In genomic region chr7:79729743-79730370, GRCm38 (mm10) we compare ENCODE assay signal across 8 mouse cellular contexts. TPM values are rescaled to one million over a fixed set of nuclear protein-coding genes. Genes with fewer than 3 reads are reported as not detected.
DNase-seq lines count a peak whose midpoint lies in the region; ATAC-seq and TF ChIP-seq lines count a peak whose summit lies in the region.
"Had no signal": no experiment of that assay in that cellular context is flagged by ENCODE, and none has a peak within 500 bp of the region (broad histone marks: within the 10 kb centered on the region; RNA-seq: fewer than 3 reads in every experiment).

No protein-coding gene starts in this region.

- no peak for DNase-seq in kidney, postnatal 0 days (ENCODE audit: low spot score)
- DNase-seq in kidney, postnatal 14 days, result no peak
- DNase-seq in B cell, adult 2 months, result peak; percentile 17 to 35
- DNase-seq in G1E (ENCODE audit: low spot score), result no peak
- peak; percentile 53 for DNase-seq in induced T-regulatory cell, adult 2 months (ENCODE audit: low read depth)
- no peak for DNase-seq in layer of hippocampus, postnatal 25 days (ENCODE audit: extremely low spot score in 1 of 2, low spot score in 1 of 2)
- DNase-seq in heart, adult 8-10 months (ENCODE audit: low spot score), result no peak

- no peak overlapping the region for H3K4me2 ChIP-seq in kidney, postnatal 0 days (ENCODE audit: low read length)

- 61% methylated on average over 11 of the region's 11 CpGs for WGBS in kidney, postnatal 0 days

- H3K9me3 ChIP-seq in kidney, postnatal 0 days (replicated peaks; ENCODE audit: low read length), result no peaks in the 10 kb centered on the region
- H3K9me3 ChIP-seq in G1E (replicated peaks), result no peaks in the 10 kb centered on the region

- no peaks in the 10 kb centered on the region for H3K27me3 ChIP-seq in kidney, postnatal 0 days (ENCODE audit: insufficient read depth, low read length)
- H3K27me3 ChIP-seq in G1E (ENCODE audit: insufficient read depth, low read length), result peaks cover 38% of the 10 kb centered on the region

- H3K27ac ChIP-seq in kidney, postnatal 0 days, result no peak overlapping the region

- no peaks in the 10 kb centered on the region for H3K4me1 ChIP-seq in kidney, postnatal 0 days (replicated peaks; ENCODE audit: insufficient read depth, low read length)
- peaks cover 14% of the 10 kb centered on the region for H3K4me1 ChIP-seq in G1E (ENCODE audit: insufficient read depth, low read depth, low read length)

- H3K4me3 ChIP-seq in kidney, postnatal 0 days (replicated peaks; ENCODE audit: low read depth, low read length), result no peak overlapping the region
- no peak overlapping the region for H3K4me3 ChIP-seq in G1E (ENCODE audit: low read depth, low read length)

- ATAC-seq in kidney, postnatal 0 days (replicated peaks; ENCODE audit: low FRiP score, low read depth), result no peak
- no peak for ATAC-seq in G1E (ENCODE audit: extremely low read depth, insufficient number of reproducible peaks, low FRiP score, poor library complexity, severe bottlenecking)

- H3K9ac ChIP-seq in kidney, postnatal 0 days (ENCODE audit: low read depth, low read length), result no peak overlapping the region

- peak; percentile 39; the same call in 1 of the 2 replicates for TF ChIP-seq CTCF in kidney, postnatal 0 days (IDR thresholded peaks at IDR 0.05; ENCODE audit: low read depth)
- TF ChIP-seq CTCF in G1E (IDR thresholded peaks at IDR 0.05; ENCODE audit: low read depth, low read length), result peak; percentile 15; the same call in 1 of the 2 replicates

- no peaks in the 10 kb centered on the region for H3K36me3 ChIP-seq in kidney, postnatal 0 days (ENCODE audit: insufficient read depth, low read length)
- peaks cover 4% of the 10 kb centered on the region for H3K36me3 ChIP-seq in G1E (replicated peaks)

RNA-seq across cellular contexts. Expression of gene Plin1, which starts 2.8 kb away (rescaled TPM):
- polyA plus RNA-seq in kidney, postnatal 0 days (2015; fragmentation: Nextera tagmentation; extraction: Ambion mirVana), result 0.19 and 0.61 TPM in 2 replicates
- total RNA-seq in G1E (2014; fragmentation: Nextera tagmentation) (not detected in 2 replicates), G1E (2017) (0.16 TPM in 1 of 2 replicates, not detected in the other)
- not detected in 2 replicates for polyA plus RNA-seq in G1E (2012)
- under 1 TPM; 0.28 to 0.49 TPM for total RNA-seq in layer of hippocampus, postnatal 25 days (2021)
- 1 to 10 TPM; 4.4 to 5.6 (median 5.0) TPM for total RNA-seq in heart, adult 8-10 months (2022)
- total RNA-seq: neutrophil, adult 5-6 weeks had no signal

RNA-seq across cellular contexts. Expression of gene Pex11a, which starts 13.1 kb away (rescaled TPM):
- 21.2 and 22.0 TPM in 2 replicates for polyA plus RNA-seq in kidney, postnatal 0 days (2015; fragmentation: Nextera tagmentation; extraction: Ambion mirVana)
- total RNA-seq in G1E (2014; fragmentation: Nextera tagmentation) (6.5 and 7.5 TPM in 2 replicates), G1E (2017) (2.7 and 2.8 TPM in 2 replicates)
- 2.9 TPM in 2 replicates for polyA plus RNA-seq in G1E (2012)
- 10 to 100 TPM; 11.5 to 13.5 TPM for total RNA-seq in layer of hippocampus, postnatal 25 days (2021)
- total RNA-seq in heart, adult 8-10 months (2022), result 10 to 100 TPM; 15.7 to 29.2 (median 22.4) TPM
- total RNA-seq: neutrophil, adult 5-6 weeks had no signal

RNA-seq across cellular contexts. Expression of gene Wdr93, which starts 13.1 kb away (rescaled TPM):
- polyA plus RNA-seq in kidney, postnatal 0 days (2015; fragmentation: Nextera tagmentation; extraction: Ambion mirVana), result 0.26 and 0.41 TPM in 2 replicates
- total RNA-seq in G1E (2014; fragmentation: Nextera tagmentation) (1.0 and 2.1 TPM in 2 replicates), G1E (2017) (0.41 and 0.55 TPM in 2 replicates)
- polyA plus RNA-seq in G1E (2012), result 0.17 TPM in 1 of 2 replicates, not detected in the other
- under 1 TPM; 0.26 to 0.27 TPM for total RNA-seq in layer of hippocampus, postnatal 25 days (2021)
- not detected for total RNA-seq in heart, adult 8-10 months (2022)
- total RNA-seq: neutrophil, adult 5-6 weeks had no signal

RNA-seq across cellular contexts. Expression of gene Kif7, which starts 14.3 kb away (rescaled TPM):
- 3.1 and 3.7 TPM in 2 replicates for polyA plus RNA-seq in kidney, postnatal 0 days (2015; fragmentation: Nextera tagmentation; extraction: Ambion mirVana)
- 2.6 and 2.7 TPM in 2 replicates for total RNA-seq in G1E (2014; fragmentation: Nextera tagmentation)
- 4.2 and 4.4 TPM in 2 replicates for total RNA-seq in G1E (2017)
- polyA plus RNA-seq in G1E (2012), result 17.6 and 19.9 TPM in 2 replicates
- 1 to 10 TPM; 1.9 to 2.4 TPM for total RNA-seq in layer of hippocampus, postnatal 25 days (2021)
- 1 to 10 TPM; 1.2 to 1.4 (median 1.2) TPM for total RNA-seq in heart, adult 8-10 months (2022)

Comparison
In these comparisons a context has a peak if more than half of its experiments do, and no peak if none do; other contexts are left out.
1. DNase-seq: peak in B cell, adult 2 months (2 of 2) and induced T-regulatory cell, adult 2 months (single experiment); none in kidney, postnatal 0 days (single experiment), kidney, postnatal 14 days (single experiment), G1E (single experiment), layer of hippocampus, postnatal 25 days (0 of 2) and heart, adult 8-10 months (single experiment).